Mouse (Mus musculus): ENCODE data around the gene Mmachc. TPM values are rescaled to one million over a fixed set of nuclear protein-coding genes. Genes with fewer than 3 reads are reported as not detected.
"Not testable (repeated sequence)": the region's sequence is repeated elsewhere in the genome, so short reads cannot be mapped to it uniquely, and the experiment has no call there.

Gene Mmachc
- polyA plus RNA-seq, 1 experiment from 2014 or later, result 15.2 TPM

GRCm38 (mm10) chr4:116683957-116684356 is 24.2 kb downstream of the Mmachc start:
- WGBS, result 92% methylated on average over 4 of the region's 4 CpGs

GRCm38 (mm10) chr4:116680521-116680920 is 27.7 kb downstream of the Mmachc start:
- H3K4me1 ChIP-seq (ENCODE audit: control insufficient read depth, insufficient read depth, low read length); H3K4me2 ChIP-seq (ENCODE audit: low read length); H3K4me3 ChIP-seq (ENCODE audit: low read depth, low read length); H3K9me3 ChIP-seq (replicated peaks; ENCODE audit: control insufficient read depth, low read length); DNase-seq (ENCODE audit: low spot score); ATAC-seq; H3K27me3 ChIP-seq (replicated peaks; ENCODE audit: control insufficient read depth, insufficient read depth, low read length); H3K9ac ChIP-seq (ENCODE audit: low read length); H3K27ac ChIP-seq (ENCODE audit: low read depth, low read length); H3K36me3 ChIP-seq (ENCODE audit: control insufficient read depth, insufficient read depth, low read length): not testable (repeated sequence)
- WGBS, result 99% methylated on average over 4 of the region's 4 CpGs

More at GRCm38 (mm10) chr4:116683957-116684356, 24.2 kb downstream of the Mmachc start:
- ATAC-seq, result no peak
- Histone ChIP-seq H3K4me3 (ENCODE audit: low read depth, low read length) (no peak overlapping the region), H3K27me3 (replicated peaks; ENCODE audit: control insufficient read depth, insufficient read depth, low read length) (no peaks in the 10 kb centered on the region), H3K27ac (ENCODE audit: low read depth, low read length) (no peak overlapping the region), H3K9ac (ENCODE audit: low read length) (no peak overlapping the region), H3K4me2 (ENCODE audit: low read length) (no peak overlapping the region), H3K9me3 (replicated peaks; ENCODE audit: control insufficient read depth, low read length) (no peaks in the 10 kb centered on the region), H3K4me1 (ENCODE audit: control insufficient read depth, insufficient read depth, low read length) (peaks cover 14% of the 10 kb centered on the region), H3K36me3 (ENCODE audit: control insufficient read depth, insufficient read depth, low read length) (peaks cover 9% of the 10 kb centered on the region; the same call in 1 of the 2 replicates)
- DNase-seq (ENCODE audit: low spot score), result no peak

- ATAC-seq, result no peak
- Histone ChIP-seq H3K4me2 (ENCODE audit: low read length) (no peak overlapping the region), H3K4me3 (ENCODE audit: low read depth, low read length) (no peak overlapping the region), H3K36me3 (ENCODE audit: control insufficient read depth, insufficient read depth, low read length) (no peaks in the 10 kb centered on the region), H3K9me3 (replicated peaks; ENCODE audit: control insufficient read depth, low read length) (no peaks in the 10 kb centered on the region), H3K9ac (ENCODE audit: low read length) (no peak overlapping the region), H3K4me1 (ENCODE audit: control insufficient read depth, insufficient read depth, low read length) (no peaks in the 10 kb centered on the region), H3K27me3 (replicated peaks; ENCODE audit: control insufficient read depth, insufficient read depth, low read length) (no peaks in the 10 kb centered on the region), H3K27ac (ENCODE audit: low read depth, low read length) (no peak overlapping the region)
- no peak for DNase-seq (ENCODE audit: low spot score)
- 70% methylated on average over 5 of the region's 5 CpGs for WGBS
Measured at GRCm38 (mm10) chr4:116679141-116679540, 29.1 kb downstream of the Mmachc start.

- Histone ChIP-seq H3K4me3 (ENCODE audit: low read depth, low read length) (no peak overlapping the region), H3K9me3 (replicated peaks; ENCODE audit: control insufficient read depth, low read length) (no peaks in the 10 kb centered on the region), H3K27me3 (replicated peaks; ENCODE audit: control insufficient read depth, insufficient read depth, low read length) (no peaks in the 10 kb centered on the region), H3K4me2 (ENCODE audit: low read length) (no peak overlapping the region), H3K9ac (ENCODE audit: low read length) (no peak overlapping the region), H3K27ac (ENCODE audit: low read depth, low read length) (no peak overlapping the region), H3K4me1 (ENCODE audit: control insufficient read depth, insufficient read depth, low read length) (no peaks in the 10 kb centered on the region), H3K36me3 (ENCODE audit: control insufficient read depth, insufficient read depth, low read length) (no peaks in the 10 kb centered on the region)
- ATAC-seq, result no peak
- 82% methylated on average over 1 of the region's 1 CpGs for WGBS
- no peak for DNase-seq (ENCODE audit: low spot score)
Measured at GRCm38 (mm10) chr4:116677808-116678207, 30.4 kb downstream of the Mmachc start.

GRCm38 (mm10) chr4:116676027-116676426 is 32.2 kb downstream of the Mmachc start:
- Histone ChIP-seq H3K27me3 (replicated peaks; ENCODE audit: control insufficient read depth, insufficient read depth, low read length) (no peaks in the 10 kb centered on the region), H3K4me3 (ENCODE audit: low read depth, low read length) (no peak overlapping the region), H3K9ac (ENCODE audit: low read length) (no peak overlapping the region), H3K4me1 (ENCODE audit: control insufficient read depth, insufficient read depth, low read length) (no peaks in the 10 kb centered on the region), H3K9me3 (replicated peaks; ENCODE audit: control insufficient read depth, low read length) (no peaks in the 10 kb centered on the region), H3K4me2 (ENCODE audit: low read length) (no peak overlapping the region), H3K27ac (ENCODE audit: low read depth, low read length) (no peak overlapping the region), H3K36me3 (ENCODE audit: control insufficient read depth, insufficient read depth, low read length) (no peaks in the 10 kb centered on the region)
- 85% methylated on average over 3 of the region's 3 CpGs for WGBS
- DNase-seq (ENCODE audit: low spot score) (no peak), ATAC-seq (no peak)

- H3K4me2 ChIP-seq (ENCODE audit: low read length); H3K9ac ChIP-seq (ENCODE audit: low read length); H3K27me3 ChIP-seq (replicated peaks; ENCODE audit: control insufficient read depth, insufficient read depth, low read length); ATAC-seq; DNase-seq (ENCODE audit: low spot score); H3K27ac ChIP-seq (ENCODE audit: low read depth, low read length); H3K4me3 ChIP-seq (ENCODE audit: low read depth, low read length); H3K9me3 ChIP-seq (replicated peaks; ENCODE audit: control insufficient read depth, low read length); H3K36me3 ChIP-seq (ENCODE audit: control insufficient read depth, insufficient read depth, low read length); H3K4me1 ChIP-seq (ENCODE audit: control insufficient read depth, insufficient read depth, low read length): not testable (repeated sequence)
- WGBS, result 87% methylated on average over 6 of the region's 6 CpGs
Measured at GRCm38 (mm10) chr4:116674761-116675160, 33.4 kb downstream of the Mmachc start.

GRCm38 (mm10) chr4:116672785-116673184 is 35.4 kb downstream of the Mmachc start:
- Histone ChIP-seq H3K4me3 (ENCODE audit: low read depth, low read length) (no peak overlapping the region), H3K4me1 (ENCODE audit: control insufficient read depth, insufficient read depth, low read length) (no peaks in the 10 kb centered on the region), H3K27me3 (replicated peaks; ENCODE audit: control insufficient read depth, insufficient read depth, low read length) (no peaks in the 10 kb centered on the region), H3K9ac (ENCODE audit: low read length) (no peak overlapping the region), H3K9me3 (replicated peaks; ENCODE audit: control insufficient read depth, low read length) (no peaks in the 10 kb centered on the region), H3K4me2 (ENCODE audit: low read length) (no peak overlapping the region), H3K36me3 (ENCODE audit: control insufficient read depth, insufficient read depth, low read length) (no peaks in the 10 kb centered on the region), H3K27ac (ENCODE audit: low read depth, low read length) (no peak overlapping the region)
- DNase-seq (ENCODE audit: low spot score), result no peak
- no peak for ATAC-seq
- WGBS, result 78% methylated on average over 2 of the region's 2 CpGs

- Histone ChIP-seq H3K4me2 (ENCODE audit: low read length) (no peak overlapping the region), H3K36me3 (ENCODE audit: control insufficient read depth, insufficient read depth, low read length) (no peaks in the 10 kb centered on the region), H3K9ac (ENCODE audit: low read length) (no peak overlapping the region), H3K27me3 (replicated peaks; ENCODE audit: control insufficient read depth, insufficient read depth, low read length) (no peaks in the 10 kb centered on the region), H3K4me1 (ENCODE audit: control insufficient read depth, insufficient read depth, low read length) (no peaks in the 10 kb centered on the region), H3K27ac (ENCODE audit: low read depth, low read length) (no peak overlapping the region), H3K4me3 (ENCODE audit: low read depth, low read length) (no peak overlapping the region), H3K9me3 (replicated peaks; ENCODE audit: control insufficient read depth, low read length) (no peaks in the 10 kb centered on the region)
- no peak for ATAC-seq
- WGBS, result 69% methylated on average over 2 of the region's 2 CpGs
- DNase-seq (ENCODE audit: low spot score), result no peak
Measured at GRCm38 (mm10) chr4:116669291-116669690, 38.9 kb downstream of the Mmachc start.

- 66% methylated on average over 3 of the region's 3 CpGs for WGBS
- Histone ChIP-seq H3K9me3 (replicated peaks; ENCODE audit: control insufficient read depth, low read length) (no peaks in the 10 kb centered on the region), H3K4me1 (ENCODE audit: control insufficient read depth, insufficient read depth, low read length) (no peaks in the 10 kb centered on the region), H3K4me2 (ENCODE audit: low read length) (no peak overlapping the region), H3K36me3 (ENCODE audit: control insufficient read depth, insufficient read depth, low read length) (no peaks in the 10 kb centered on the region), H3K9ac (ENCODE audit: low read length) (no peak overlapping the region), H3K27me3 (replicated peaks; ENCODE audit: control insufficient read depth, insufficient read depth, low read length) (no peaks in the 10 kb centered on the region), H3K27ac (ENCODE audit: low read depth, low read length) (no peak overlapping the region), H3K4me3 (ENCODE audit: low read depth, low read length) (no peak overlapping the region)
- no peak for DNase-seq (ENCODE audit: low spot score)
- ATAC-seq, result no peak
Measured at GRCm38 (mm10) chr4:116668145-116668544, 40.1 kb downstream of the Mmachc start.
